Mouse (Mus musculus): Measurements from ENCODE around the gene Pfkfb2.

The Pfkfb2 gene

DNA sequence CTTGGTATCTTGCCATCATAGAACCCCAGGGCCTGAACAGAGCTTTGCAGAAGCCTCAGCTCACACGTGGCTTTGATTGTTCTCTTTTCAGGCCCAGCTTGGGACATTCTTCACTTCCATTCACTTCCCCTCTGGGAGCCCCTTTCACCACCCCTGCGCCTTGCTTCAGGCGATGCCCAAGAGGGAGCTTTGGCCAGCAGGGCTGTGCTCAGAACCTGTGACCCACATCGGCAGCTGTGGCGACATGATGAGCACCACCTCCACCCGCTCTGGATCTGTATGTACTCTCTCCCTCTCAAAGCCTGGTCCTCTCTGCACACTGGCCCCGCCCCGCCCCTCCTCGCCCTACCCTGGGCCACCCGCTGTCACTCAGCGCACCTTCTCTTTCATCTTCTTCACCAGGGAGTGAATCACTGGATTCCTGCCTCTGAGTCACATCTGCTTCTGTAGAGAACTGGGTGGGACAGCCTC is 8.4 kb upstream of the Pfkfb2 start:
- no peak for DNase-seq

DNA sequence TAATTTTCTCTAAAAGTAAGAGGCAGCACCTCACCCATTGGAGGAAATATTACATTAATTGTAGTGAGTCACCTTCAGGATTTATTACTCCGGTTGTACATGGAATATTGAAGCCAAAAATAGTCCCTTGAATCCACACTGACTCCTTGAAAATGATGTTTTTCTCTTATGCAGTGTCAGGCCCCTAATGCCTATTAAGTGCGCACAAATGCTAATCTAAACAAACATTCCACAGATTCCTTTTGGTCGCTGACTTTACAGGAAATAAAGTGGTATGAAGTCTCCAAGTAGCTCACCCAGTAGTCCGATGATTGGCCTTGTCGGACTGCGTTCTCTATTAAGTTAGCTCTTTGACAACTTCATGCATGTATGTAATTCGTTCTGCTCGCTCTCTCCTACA is 5.8 kb upstream of the Pfkfb2 start:
- DNase-seq: no peak

DNA sequence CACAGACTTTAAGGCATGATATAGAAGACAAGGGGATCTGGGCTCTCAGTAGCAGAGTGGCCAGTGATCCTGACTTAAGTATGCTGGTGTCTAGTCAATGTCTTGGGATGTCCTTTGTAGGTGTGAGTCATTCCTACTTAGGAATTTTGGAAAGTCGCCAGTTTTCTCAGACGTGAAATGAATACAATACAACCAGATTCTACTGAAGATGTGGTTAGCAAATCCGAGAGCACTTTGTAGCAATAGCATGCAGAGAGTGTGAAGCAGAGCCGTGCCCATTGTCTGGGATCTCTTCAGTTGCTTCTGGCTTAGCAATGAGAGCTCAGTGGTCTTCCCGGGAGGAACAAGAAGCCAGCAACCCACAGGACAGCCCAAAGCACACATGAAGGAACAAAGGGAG is 5.4 kb upstream of the Pfkfb2 start:
- no peak for DNase-seq

DNA sequence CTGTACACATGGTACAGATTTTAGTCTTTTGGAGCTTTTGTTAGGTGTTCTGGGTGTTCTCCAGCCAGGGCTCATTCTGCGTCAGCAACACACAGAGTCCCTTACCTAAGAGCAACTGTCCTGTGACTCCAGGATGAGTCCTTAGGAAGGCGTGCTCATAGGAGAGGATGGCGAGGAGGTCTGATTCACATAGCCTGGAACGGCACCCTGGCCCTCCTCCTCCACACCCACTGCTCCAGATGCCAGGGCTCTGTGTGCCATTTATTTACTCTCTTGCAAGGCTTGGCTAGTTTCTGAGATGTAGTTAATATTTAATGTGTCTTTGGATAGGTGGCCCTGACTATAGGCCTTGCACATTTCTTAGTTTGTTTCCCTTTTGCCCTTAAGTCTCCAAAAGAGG is 4.6 kb upstream of the Pfkfb2 start:
- DNase-seq: no peak

DNA sequence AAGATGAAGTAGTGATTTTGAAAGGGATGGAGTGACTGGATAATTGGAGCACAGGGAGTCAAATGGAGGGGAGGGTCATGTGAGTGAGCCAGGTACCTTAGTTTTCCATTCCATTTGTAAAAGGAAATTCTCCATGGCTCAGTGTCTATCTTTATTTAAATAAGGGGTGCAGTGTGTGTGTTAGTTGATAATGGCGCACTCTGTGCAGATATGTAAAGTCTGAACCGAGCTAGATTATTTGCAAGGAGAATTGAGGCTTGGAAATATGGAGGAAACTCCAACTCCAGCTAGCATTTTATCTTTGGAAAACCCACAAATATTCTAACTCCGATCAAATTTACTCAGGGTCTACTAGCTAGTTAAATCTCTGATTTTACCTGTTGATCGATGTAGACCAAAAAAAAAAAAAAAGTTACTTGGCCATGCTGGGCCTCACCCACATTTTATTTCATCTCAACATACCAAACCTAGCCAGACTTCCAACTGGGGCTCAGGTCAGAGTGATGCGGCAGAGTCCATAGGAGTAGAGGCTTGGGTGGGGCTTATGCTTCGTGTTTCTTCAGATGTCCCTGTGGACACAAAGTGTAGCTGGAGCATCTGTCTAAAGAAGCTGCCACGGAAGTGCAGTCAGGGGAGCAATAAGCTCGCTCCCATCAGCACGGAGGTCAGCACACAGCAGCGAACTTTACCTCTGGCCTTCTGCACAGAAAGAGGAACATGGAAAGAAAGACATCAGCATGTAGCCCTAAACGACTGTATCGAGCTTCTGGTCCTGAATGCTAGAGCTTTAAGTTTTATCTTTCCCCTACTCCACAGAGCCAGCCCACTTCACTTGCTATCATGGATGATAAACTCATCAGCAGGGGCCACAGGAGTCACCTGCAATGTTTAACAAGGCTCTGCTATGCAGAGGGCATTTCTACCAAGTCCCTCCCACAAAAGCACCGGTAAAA is 3.9 kb upstream of the Pfkfb2 start:
- no peak for DNase-seq

DNA sequence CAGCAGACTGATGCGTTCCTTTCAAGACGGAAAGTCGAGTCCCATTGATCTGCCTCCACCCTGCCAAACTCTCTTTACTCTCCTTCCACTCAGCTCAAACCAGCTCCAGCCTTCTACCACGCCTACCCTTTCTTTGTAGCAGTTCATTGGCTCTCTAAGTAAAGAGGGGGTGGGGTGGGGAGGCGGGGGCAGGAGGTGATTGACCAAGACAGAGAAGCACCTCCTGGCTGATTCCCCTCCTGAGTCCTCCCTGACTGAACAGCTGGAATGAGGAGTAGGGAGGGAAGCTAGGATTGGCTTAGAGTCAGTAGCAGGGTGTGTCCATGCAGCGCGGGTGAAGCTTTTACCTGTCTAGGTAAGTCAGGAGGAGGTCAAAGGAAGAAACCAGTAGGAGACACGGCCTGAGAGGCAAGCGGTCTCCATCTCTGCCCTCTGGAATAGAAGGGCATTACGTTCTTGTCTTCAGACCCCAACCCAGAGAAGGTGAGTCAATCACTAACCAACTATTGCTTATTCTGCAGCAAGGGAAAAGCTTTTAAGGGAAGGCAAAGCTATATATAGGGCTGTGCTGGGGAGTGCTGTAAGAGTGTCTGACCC is 2.8 kb upstream of the Pfkfb2 start, which contains the start of gene AA986860:
Gene AA986860, plus strand, starts transcription at position 236 of the 597 bp plus-strand sequence.
- DNase-seq: no peak

DNA sequence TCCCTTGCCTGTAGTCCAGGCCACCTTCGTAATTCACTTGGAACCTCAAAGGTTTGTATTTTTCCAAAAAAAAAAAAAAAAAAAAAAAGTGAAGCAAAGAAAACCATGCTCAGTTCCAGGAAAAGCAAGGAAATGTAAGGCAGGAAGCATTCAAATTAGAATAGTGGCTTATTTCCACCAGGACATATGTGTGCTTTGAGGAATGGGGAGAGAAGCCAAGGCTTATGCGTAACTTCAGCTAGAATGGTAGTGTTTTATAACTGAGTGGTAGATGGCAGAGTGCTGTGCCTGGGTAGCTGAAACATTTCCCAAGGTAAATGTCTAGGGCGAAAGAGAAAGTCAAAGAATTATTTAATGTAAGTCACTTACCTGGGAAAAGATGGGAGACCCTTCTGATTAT is 345 bp downstream of the Pfkfb2 start:
- no peak for DNase-seq

DNA sequence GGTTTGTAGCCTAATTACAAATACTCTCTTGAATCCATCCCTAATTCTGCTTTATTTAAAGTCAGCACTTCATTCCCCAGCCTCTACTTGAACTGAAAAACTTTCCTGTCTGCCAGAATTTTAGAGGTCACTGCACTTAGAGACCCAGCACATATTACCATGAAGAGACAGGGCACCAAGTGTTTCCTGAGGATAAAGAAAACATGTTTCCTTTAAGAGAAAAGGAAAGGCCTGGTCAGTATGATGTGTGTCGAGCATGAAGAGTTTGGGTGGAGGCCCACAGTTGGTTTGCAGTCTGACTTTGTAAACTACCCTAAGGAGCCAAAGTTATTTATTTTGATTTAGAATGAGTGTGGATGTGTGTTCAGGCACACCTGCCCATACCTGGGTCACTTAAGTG is 983 bp downstream of the Pfkfb2 start:
- DNase-seq: no peak

DNA sequence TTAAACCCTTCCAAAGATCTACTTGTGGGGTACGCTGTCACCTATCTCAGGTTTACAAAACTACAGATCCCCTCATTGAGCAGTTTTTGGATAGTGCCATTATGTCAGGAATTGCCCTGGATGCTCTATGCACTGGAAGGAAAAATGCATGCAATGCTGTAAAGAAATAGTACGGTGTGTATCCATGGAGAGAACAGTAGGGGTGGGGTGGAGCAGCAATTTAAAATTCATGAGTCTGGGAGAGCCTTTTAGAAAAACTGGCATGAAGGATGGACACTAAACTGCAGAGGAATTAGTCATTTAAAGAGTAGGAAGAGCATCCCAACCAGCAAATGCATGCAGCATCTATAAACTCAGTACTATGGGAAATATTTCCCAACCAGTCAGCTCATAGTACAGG is 2.7 kb downstream of the Pfkfb2 start:
- DNase-seq: no peak

DNA sequence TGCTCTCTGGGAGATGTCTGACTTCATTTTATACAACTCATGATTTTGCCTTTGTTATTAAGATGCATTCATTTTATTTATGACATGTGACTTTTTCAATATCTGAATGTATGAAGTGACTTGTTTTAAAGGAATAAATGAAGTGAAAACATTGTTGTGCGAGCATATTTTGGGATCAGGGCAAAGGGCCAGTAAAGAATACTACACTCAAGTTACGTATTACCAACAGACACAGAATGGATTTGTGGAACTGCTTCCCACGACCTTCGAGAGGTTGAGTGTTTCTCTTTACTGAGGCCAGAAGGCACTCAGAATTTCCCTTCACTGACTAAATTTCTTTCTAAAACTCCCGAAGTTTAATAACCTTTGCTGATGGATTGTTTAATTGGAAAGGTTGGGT is 4.8 kb downstream of the Pfkfb2 start:
- DNase-seq: no peak

DNA sequence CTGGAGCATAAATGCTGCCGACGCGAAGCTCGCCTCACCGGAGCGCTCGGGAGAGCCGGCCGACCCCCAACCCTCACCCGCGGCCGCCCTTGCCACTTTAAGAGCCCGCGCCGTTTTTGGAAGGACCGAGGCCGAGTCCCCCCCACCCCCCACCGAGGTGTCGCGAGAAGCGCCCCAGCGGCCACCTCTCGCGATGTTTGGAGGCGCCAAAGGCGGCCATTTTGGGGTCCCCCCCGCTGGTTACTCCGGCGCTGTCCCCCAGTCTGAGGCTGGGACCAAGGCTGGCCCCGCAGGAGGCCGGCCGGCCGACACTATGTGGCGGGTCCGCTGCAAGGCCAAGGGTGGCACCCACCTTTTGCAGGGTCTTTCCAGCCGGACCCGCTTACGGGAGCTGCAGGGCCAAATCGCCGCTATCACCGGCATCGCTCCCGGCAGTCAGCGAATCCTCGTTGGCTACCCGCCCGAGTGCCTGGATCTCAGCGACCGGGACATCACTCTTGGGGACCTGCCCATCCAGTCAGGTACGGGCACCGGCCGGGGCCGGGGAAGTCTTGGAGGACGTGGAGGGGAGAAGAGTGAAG is 11.7 kb downstream of the Pfkfb2 start, which contains the start of gene Yod1:
Gene Yod1, plus strand, starts transcription at position 37 of the 581 bp plus-strand sequence.
- peak; percentile 88 for DNase-seq

DNA sequence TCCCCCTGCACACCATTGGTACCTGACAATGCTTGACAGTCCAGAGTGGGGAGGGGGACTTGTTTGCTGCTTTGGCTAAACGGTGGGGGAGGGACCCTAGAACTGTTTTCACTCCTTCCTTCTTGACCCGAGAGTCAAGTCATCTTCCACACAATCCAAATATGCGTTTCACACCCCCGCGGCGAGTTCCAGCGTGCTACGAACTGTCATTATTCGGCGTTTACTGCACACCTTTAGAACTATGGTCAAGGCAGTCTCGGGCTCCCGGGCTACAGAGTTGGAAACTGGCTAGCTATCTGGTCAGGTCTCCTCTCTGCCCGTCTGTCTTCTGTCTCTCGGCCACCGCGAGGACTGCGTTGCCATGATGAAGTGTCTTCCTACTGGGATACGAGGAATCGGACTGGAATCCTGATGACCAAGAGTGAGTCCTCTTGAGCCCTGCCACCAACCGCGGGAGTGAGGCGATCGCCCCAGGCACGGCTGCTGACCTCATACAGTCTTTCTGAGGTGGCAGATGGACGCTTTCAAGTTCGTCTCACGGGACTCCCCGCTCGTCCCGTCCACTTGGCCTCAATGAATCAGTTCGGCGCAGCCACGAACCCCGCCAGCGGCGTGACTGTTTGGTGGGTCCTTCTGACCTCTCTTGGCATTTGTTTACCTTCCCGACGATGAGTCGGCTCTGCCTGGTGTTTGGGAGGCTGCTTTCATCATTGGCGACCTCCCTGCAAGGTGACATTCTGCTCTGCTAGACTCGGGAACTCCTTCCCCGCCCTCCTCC is 12.4 kb downstream of the Pfkfb2 start:
- peak; percentile 82 for DNase-seq

DNA sequence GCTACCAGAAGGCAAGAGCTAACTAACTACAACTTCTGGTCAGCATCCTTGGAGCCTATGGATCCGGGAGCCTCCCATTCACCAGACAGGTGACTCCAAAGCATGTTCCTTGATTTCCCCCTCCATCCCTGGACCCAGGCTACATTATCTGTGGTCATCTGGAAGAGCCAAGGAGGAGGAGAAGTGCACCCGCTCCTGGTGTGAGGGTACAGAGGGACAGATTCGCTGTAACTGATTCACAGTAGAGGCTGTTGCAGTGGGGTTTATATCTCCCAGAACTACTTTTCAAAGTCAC is 12.9 kb downstream of the Pfkfb2 start:
- DNase-seq: no peak

DNA sequence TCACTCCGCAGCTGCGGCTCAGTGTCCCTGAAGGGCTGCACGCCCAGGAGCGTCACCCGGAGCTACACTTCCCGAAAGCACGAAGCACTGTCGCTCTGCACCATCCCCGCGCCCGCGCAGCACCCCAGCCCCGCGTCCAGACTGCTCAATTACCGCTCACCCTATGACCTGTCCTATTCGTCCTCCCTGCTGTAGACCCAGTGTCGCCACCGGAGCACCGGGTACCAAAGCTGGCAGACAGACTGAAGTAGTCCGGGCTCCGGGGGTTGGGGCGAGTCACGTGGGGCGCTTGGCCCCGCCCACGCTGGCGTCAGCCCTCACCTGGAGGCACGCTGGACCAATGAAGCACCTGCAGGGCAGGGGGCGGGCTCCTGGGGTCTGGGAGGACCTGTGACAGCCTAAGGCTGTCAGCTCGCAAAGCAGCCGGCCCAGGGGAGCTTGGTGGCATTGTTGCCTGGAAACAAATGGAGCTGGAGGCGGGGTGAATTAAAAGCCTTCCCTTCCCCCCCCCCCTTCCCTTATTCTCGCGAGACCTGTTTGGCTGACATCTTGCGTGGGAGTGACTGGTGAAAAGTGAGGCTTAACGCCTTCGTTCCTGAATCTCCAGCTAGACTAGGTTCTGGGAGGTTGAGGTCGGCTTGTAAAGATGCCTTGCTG is 13.4 kb downstream of the Pfkfb2 start, which contains the start of gene Gm29427:
Gene Gm29427, minus strand, starts transcription at position 239 of the 657 bp plus-strand sequence.
- peak; percentile 99 for DNase-seq

DNA sequence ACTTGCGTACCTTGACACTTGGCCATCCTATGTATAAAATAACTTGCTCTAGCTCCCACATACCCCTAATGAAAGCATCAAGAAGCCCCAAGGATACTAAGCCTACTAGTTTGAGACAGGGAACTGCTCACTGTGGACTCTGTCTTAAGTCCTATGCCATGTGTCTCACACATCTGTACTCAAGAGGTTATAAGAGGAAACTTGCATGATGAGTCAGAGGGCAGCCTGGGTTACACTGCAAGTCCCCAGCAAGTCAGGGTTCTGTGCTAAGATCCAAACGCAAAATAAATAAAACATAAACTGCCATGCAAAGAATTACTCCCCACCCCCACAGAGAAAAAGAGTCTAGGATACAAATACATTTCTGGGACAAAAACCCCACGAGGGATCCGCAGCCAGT is 15.0 kb downstream of the Pfkfb2 start:
- peak; percentile 24 for DNase-seq

DNA sequence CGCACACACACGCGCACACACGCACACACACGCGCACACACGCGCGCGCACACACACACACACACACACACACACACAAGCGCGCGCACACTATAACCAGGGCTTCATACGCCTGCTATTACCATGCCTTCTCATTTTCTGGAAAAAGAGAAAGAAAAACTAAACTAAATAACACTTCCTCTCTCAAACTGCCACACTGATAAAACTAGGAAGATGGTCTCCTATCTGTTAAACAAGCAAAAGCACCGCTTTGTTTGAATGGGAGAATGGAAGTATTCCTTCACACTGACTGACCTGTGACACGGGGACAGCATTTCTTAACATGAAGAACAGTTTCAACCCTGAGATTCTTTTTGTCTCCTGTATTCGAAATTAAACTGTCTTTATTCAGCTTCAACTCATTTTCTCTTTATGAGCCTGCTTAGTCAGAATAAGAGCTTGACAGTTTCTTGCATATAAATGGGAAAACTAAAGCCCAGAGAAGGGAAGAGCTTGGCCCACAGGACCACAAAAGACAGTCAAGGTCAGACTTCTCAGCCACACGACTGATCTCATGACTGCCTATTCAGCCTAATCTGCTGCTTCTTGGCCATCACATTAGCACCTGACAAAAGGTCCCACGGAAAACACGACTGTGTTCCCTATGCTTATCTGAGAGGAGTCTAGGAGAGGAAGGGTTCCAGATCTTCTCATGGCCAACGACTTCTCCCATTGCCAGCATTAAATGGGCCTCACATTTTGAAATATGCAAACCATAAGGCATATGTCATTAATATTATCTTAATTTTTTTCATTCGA is 18.6 kb downstream of the Pfkfb2 start:
- DNase-seq: no peak

DNA sequence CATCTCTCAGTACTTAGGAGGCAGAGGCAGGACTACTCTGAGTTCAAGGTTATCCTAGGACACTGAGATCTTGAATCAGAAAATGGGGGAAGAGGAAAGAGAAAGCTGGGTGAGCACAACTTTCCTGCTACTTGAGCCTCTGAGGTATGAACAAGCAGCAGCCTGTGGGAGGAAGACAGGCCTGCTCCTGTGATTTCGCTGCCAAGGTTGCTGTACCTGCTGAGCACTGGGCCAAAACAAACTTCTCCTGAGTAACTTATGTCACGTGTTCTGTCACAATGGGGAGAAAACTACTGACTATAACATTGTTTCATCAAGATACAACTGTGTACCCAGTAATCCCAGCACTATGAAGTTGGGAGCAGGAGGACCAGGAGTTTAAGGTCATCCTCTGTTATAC is 25.4 kb downstream of the Pfkfb2 start:
- DNase-seq: no peak

DNA sequence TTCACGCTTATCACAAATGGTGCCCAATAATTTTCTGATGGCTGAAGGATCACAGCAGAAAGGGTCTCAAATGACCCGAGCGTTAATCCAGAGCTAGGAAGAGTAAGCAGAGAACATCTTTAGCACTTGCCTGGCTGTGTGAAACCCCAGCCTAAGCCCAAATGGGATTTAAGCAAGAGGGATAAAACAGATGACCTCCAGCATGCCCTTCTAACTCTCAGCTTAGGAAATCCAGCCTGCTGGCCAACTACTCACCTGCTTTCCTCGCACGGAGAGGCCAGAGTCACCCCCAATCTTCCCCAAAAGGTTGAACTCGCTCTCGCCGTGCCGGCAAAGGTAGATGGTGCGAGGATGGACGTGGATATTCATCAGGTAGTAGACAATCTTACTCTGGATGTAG is 27.1 kb downstream of the Pfkfb2 start:
- no peak for DNase-seq

DNA sequence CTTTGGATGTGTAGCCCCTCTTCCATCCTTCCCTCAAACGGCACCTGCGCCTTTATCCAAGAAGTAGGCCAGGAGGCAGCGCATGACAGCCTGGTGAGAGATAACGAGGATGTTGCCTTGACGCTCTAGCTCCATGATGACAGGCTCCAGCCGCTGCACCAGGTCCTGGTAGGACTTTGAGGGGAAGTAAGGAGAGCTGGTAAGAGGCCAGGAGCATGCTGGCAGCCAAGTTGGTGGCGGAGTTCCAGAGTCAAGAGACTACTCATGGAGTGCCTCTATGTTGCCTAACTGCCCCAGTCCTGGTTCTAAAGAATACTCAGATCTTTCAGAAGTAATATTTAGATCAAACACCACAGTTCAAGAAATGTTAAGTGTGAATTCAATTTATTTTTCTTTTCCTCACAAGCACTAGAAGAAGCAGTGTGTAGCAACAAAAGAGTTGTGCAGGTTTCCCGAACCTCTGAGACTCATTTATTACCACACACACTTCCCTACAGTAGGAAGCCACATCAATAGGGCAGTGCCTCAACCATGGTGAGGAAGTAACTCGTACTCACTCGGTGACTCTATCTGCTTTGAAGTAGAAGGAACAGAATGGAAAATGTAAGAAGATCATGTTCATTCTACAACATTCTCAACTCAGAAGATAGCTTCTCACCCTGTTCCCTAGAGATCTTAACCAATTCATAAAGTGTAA is 29.0 kb downstream of the Pfkfb2 start:
- DNase-seq: peak; percentile 57

DNA sequence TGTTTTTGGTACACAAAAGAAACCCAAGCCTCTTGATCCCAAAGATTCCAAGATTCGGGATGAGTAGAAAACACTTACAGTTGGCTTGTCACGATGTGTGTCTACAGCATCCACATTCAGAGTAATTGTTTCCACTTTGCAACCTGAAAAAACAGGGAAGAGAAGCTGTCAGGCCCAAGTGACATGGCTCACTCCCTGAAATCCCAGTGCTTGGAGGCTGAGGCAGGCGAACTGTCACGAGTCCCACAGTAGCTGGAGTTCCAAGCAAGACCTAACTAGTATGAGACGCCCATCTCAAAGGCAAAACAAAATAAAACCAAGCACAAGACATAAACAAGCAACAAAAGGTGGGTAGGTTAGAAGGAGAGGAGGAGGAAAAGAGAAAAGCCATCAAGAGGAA is 30.5 kb downstream of the Pfkfb2 start:
- DNase-seq: no peak

DNA sequence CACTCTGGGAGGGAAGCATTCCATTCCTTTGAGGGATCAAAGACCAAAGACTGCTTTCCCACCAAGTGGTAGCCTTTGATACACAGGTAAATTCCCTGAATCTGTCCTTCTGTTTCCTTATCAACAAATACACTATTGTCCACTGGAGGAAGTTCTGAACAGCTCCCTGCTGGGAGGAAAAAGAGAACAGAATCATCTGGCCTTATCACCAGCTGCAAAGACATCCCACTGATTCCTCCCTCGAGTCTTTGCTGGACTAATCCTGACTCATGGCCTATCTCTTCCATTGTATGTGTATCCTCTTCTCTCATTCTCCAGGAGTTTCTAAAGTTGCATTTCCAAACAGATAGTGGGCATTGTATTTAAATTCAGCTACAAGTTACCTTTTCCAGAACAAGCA is 45.1 kb downstream of the Pfkfb2 start:
- DNase-seq: no peak
